Mouse (Mus musculus) myocyte (in vitro differentiated cells): Measurements from ENCODE around the gene Atf6b. TPM values are rescaled to one million over a fixed set of nuclear protein-coding genes. Genes with fewer than 3 reads are reported as not detected.

ENCODE experiments used
- H3K27me3 ChIP-seq: one replicate; pipeline ENCODE4 v1.6.1; 2011; ENCODE audit not compliant: control insufficient read depth, insufficient read depth, insufficient read length
- H3K36me3 ChIP-seq: one replicate; pipeline ENCODE4 v1.6.1; 2011; ENCODE audit not compliant: control insufficient read depth, insufficient read depth
- H3K4me2 ChIP-seq: one replicate; pipeline ENCODE4 v1.6.1; 2011; ENCODE audit warnings: low read depth, control low read depth
- H3K4me3 ChIP-seq: one replicate; pipeline ENCODE4 v1.5.1; 2011; ENCODE audit warnings: mild to moderate bottlenecking, control low read depth, moderate library complexity
- H3K79me2 ChIP-seq: one replicate; pipeline ENCODE4 v1.6.1; 2011; ENCODE audit not compliant: control insufficient read depth, insufficient read depth
- H3ac ChIP-seq: one replicate; pipeline ENCODE4 v1.6.1; 2011; ENCODE audit not compliant: control insufficient read depth, insufficient read length
- CEBPB ChIP-seq: IDR thresholded peaks from 2 replicates; pipeline ENCODE4 v1.6.1; 2011; ENCODE audit warnings: mild to moderate bottlenecking, moderate library complexity; ENCODE audit not compliant: poor library complexity, insufficient read depth, severe bottlenecking
- E2F4 ChIP-seq: IDR thresholded peaks from one replicate; pipeline ENCODE4 v1.6.1; 2011; ENCODE audit warnings: mild to moderate bottlenecking, control low read depth, moderate library complexity; ENCODE audit not compliant: insufficient read depth
- MAX ChIP-seq: IDR thresholded peaks from one replicate; pipeline ENCODE4 v1.6.1; 2011; ENCODE audit warnings: low read depth, mild to moderate bottlenecking, control low read depth
- MYOD1 ChIP-seq, 3 experiments: IDR thresholded peaks; one replicate each; pipeline ENCODE4 v1.6.1; 2011; ENCODE audit warnings: control low read depth in 2 of 3, low read depth in 2 of 3, mild to moderate bottlenecking in 2 of 3, moderate library complexity in 1 of 3; ENCODE audit not compliant: insufficient read length in 2 of 3, control insufficient read depth in 1 of 3
- MYOG ChIP-seq, 3 experiments: IDR thresholded peaks; one replicate each; pipeline ENCODE4 v1.6.1; 2011; ENCODE audit warnings: control low read depth in 2 of 3, low read depth in 2 of 3, mild to moderate bottlenecking in 2 of 3; ENCODE audit not compliant: insufficient read length in 2 of 3, control insufficient read depth in 1 of 3, insufficient read depth in 1 of 3
- POLR2A ChIP-seq: IDR thresholded peaks from one replicate; pipeline ENCODE4 v1.6.1; 2011; ENCODE audit warnings: low read depth, mild to moderate bottlenecking, control low read depth, moderate library complexity; ENCODE audit not compliant: insufficient read length
- POLR2AphosphoS2 ChIP-seq: IDR thresholded peaks from one replicate; pipeline ENCODE4 v1.6.1; 2011; ENCODE audit warnings: low read depth, control low read depth; ENCODE audit not compliant: insufficient read length
- REST ChIP-seq: IDR thresholded peaks from one replicate; pipeline ENCODE4 v1.6.1; 2011; ENCODE audit warnings: mild to moderate bottlenecking, control low read depth, moderate library complexity; ENCODE audit not compliant: insufficient read depth, insufficient read length
- SRF ChIP-seq: IDR thresholded peaks from one replicate; pipeline ENCODE4 v1.6.1; 2011; ENCODE audit warnings: low read depth; ENCODE audit not compliant: control insufficient read depth, insufficient read length
- TCF12 ChIP-seq: IDR thresholded peaks from one replicate; pipeline ENCODE4 v1.6.1; 2011; ENCODE audit warnings: mild to moderate bottlenecking, control low read depth; ENCODE audit not compliant: poor library complexity, insufficient read depth, severe bottlenecking
- TCF3 ChIP-seq: IDR thresholded peaks from one replicate; pipeline ENCODE4 v1.6.1; 2011; ENCODE audit warnings: low read depth, control low read depth; ENCODE audit not compliant: insufficient read length
- USF1 ChIP-seq: IDR thresholded peaks from one replicate; pipeline ENCODE4 v1.6.1; 2011; ENCODE audit warnings: low read depth, mild to moderate bottlenecking, control low read depth, moderate library complexity
- polyA plus RNA-seq: library from polyadenylated mRNA; unstranded; fragments of >200 nt; fragmentation: generic; extraction: Trizol; gene quantifications from one replicate; pipeline ENCODE4 v1.2.1, GENCODE M21; 2012; ENCODE audit warnings: missing spikeins

The Atf6b gene
- polyA plus RNA-seq, 1 experiment: 42.5 TPM

GRCm38 (mm10) chr17:34683686-34684220, 36.8 kb downstream of the Atf6b start:
- TF ChIP-seq MAX (no peak), MYOG (IDR thresholded peaks at IDR 0.05; ENCODE audit: control insufficient read depth in 1 of 3, insufficient read depth in 1 of 3, insufficient read length in 2 of 3, low read depth in 2 of 3) (peak in 2 of 3 experiments; percentile 6 to 13), TCF3 (no peak)
- H3K4me3 ChIP-seq: no peak overlapping the region
- no peak overlapping the region for H3K4me2 ChIP-seq
- peaks cover 76% of the 10 kb centered on the region for H3K27me3 ChIP-seq
- no peak overlapping the region for H3ac ChIP-seq
- H3K36me3 ChIP-seq: no peaks in the 10 kb centered on the region
- no peaks in the 10 kb centered on the region for H3K79me2 ChIP-seq

DNA sequence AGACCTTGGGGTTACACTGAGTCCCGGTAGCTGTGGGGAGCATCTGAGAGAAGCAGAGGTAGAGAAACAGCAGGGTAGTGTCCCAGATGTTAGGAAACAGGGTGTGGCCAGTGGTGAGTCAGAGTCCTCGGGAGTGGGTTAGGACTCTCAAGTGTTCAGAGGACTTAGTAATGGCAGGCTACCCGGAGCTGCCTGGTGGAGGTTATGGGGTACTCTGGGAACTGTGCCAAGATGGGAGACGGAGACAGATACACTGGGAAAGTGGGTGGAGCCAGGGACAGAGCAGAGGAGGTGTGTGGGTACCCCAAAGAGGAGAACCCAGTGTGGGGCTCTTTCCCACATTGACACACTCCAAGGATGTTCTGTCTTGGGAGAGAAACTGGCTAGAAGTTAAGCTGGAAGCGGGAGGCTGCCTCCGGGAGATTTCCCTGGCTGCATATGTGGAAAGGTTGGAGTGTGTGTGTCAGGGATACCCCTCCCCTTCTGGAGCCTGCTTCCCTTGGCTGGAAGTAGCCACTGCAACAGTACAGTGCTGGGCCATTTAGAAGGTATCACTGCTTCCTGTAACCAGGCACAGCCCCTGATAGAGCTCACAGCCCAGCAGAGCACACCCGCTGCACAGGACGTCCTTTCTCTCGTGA, 37.4 kb downstream of the Atf6b start:
- H3ac ChIP-seq: no peak overlapping the region
- H3K4me3 ChIP-seq: no peak overlapping the region
- no peaks in the 10 kb centered on the region for H3K79me2 ChIP-seq
- H3K36me3 ChIP-seq: no peaks in the 10 kb centered on the region
- peaks cover 76% of the 10 kb centered on the region for H3K27me3 ChIP-seq
- TF ChIP-seq USF1: no peak
- no peak for TF ChIP-seq MYOD1 (IDR thresholded peaks at IDR 0.05; ENCODE audit: control insufficient read depth in 1 of 3, insufficient read length in 2 of 3, low read depth in 2 of 3)
- no peak for TF ChIP-seq POLR2A
- no peak for TF ChIP-seq MAX
- TF ChIP-seq CEBPB: no peak
- TF ChIP-seq POLR2AphosphoS2: no peak
- no peak for TF ChIP-seq SRF
- no peak for TF ChIP-seq TCF3
- no peak for TF ChIP-seq E2F4
- TF ChIP-seq TCF12: no peak
- no peak for TF ChIP-seq REST
- no peak for TF ChIP-seq MYOG (IDR thresholded peaks at IDR 0.05; ENCODE audit: control insufficient read depth in 1 of 3, insufficient read depth in 1 of 3, insufficient read length in 2 of 3, low read depth in 2 of 3)
- H3K4me2 ChIP-seq: no peak overlapping the region

DNA sequence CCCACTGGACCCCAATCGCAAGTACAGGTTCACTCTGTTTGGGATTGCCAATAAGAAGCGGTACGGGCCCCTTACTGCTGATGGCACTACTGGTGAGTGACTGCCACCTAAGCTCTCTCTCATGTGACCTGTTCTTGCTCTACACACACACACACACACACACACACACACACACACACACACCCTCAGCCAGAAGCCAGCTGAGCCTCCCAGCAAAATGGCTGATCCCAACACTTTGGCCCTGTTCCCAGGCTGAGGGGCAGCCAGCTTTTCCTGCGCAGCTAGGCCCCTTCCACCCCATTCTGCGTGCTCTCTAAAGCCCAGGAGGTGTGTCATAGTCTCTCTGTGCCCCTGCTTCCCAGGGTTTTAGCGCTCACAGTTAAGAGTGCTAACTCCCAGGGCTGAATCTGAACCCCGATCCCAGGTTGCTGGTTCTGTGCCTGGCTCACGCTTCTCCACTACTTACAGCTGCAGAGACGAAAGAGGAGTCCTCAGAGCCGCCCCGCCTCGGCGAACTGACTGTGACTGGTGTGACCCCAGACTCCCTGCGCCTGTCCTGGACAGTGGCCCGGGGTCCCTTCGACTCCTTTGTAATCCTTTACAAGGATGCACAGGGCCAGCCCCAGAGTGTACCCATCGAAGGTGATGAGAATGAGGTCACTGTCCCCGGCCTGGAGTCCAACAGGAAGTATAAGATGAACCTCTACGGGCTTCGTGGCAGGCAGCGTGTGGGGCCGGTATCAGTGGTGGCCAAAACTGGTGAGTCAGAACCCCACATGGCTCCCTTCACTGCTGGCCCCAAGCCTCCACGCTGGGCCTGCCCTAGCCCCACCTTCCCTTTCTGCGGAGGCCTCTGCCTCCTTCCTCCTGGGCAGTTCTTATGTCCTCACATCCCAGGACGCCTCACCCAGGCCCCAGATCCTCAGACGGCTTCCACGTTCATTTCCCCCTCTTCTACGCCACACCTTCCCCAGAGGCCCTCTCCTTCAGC, 38.5 kb downstream of the Atf6b start:
- Histone ChIP-seq H3K27me3 (peaks cover 77% of the 10 kb centered on the region), H3K79me2 (no peaks in the 10 kb centered on the region), H3K4me2 (peak overlapping the region; percentile 6), H3K4me3 (no peak overlapping the region), H3ac (no peak overlapping the region), H3K36me3 (no peaks in the 10 kb centered on the region)
- no peak for TF ChIP-seq E2F4
- TF ChIP-seq POLR2A: no peak
- no peak for TF ChIP-seq USF1
- TF ChIP-seq TCF12: no peak
- TF ChIP-seq MYOD1 (IDR thresholded peaks at IDR 0.05; ENCODE audit: control insufficient read depth in 1 of 3, insufficient read length in 2 of 3, low read depth in 2 of 3): no peak
- TF ChIP-seq REST: no peak
- no peak for TF ChIP-seq CEBPB
- no peak for TF ChIP-seq MAX
- TF ChIP-seq SRF: no peak
- no peak for TF ChIP-seq TCF3
- TF ChIP-seq POLR2AphosphoS2: no peak
- TF ChIP-seq MYOG (IDR thresholded peaks at IDR 0.05; ENCODE audit: control insufficient read depth in 1 of 3, insufficient read depth in 1 of 3, insufficient read length in 2 of 3, low read depth in 2 of 3): no peak

DNA sequence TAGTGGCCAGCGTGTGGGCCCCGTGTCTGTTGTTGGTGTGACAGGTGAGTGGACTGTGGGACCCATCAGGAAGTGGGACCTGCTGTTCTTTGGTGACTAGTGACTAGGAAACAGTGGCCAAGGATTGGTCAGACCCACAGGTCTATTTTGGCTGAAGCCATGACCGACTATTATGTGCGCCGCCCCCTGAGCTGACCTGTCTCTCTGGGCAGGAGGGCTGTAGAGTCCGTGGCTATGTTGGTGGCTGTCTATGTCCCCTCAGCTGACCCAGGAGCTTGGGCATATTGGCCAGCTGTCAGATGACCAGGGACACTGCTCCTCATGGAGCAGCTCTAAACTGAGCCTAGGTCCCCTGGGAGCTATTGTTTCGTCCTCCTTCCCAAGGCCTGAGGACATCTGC, 41.9 kb downstream of the Atf6b start:
- H3K36me3 ChIP-seq: no peaks in the 10 kb centered on the region
- no peak overlapping the region for H3K4me3 ChIP-seq
- no peaks in the 10 kb centered on the region for H3K79me2 ChIP-seq
- H3K4me2 ChIP-seq: no peak overlapping the region
- TF ChIP-seq REST (no peak), POLR2A (no peak), MAX (no peak), E2F4 (no peak), SRF (no peak), MYOG (IDR thresholded peaks at IDR 0.05; ENCODE audit: control insufficient read depth in 1 of 3, insufficient read depth in 1 of 3, insufficient read length in 2 of 3, low read depth in 2 of 3) (no peak), USF1 (no peak), CEBPB (no peak), MYOD1 (IDR thresholded peaks at IDR 0.05; ENCODE audit: control insufficient read depth in 1 of 3, insufficient read length in 2 of 3, low read depth in 2 of 3) (no peak), POLR2AphosphoS2 (no peak), TCF3 (no peak), TCF12 (no peak)
- H3ac ChIP-seq: no peak overlapping the region
- H3K27me3 ChIP-seq: peaks cover 92% of the 10 kb centered on the region
